Mouse (Mus musculus): ENCODE data around the gene Car9. TPM values are rescaled to one million over a fixed set of nuclear protein-coding genes. Genes with fewer than 3 reads are reported as not detected.

Car9 gene
- polyA plus RNA-seq, 1 experiment from 2014 or later, result 4.9 TPM

- H3K4me3 ChIP-seq (ENCODE audit: inconsistent target), result peak overlapping the region; percentile 94
- peaks cover 34% of the 10 kb centered on the region for H3K36me3 ChIP-seq (ENCODE audit: inconsistent target)
- H3K27ac ChIP-seq, result peak overlapping the region; percentile 97
- peaks cover 90% of the 10 kb centered on the region for H3K79me2 ChIP-seq (ENCODE audit: inconsistent target)
- WGBS (ENCODE audit: missing documents), result 4% methylated on average over 13 of the region's 13 CpGs
Measured at GRCm38 (mm10) chr4:43558631-43559356, 52.0 kb downstream of the Car9 start.

- H3K36me3 ChIP-seq (ENCODE audit: inconsistent target), result peaks cover 33% of the 10 kb centered on the region
- 3% methylated on average over 12 of the region's 13 CpGs for WGBS (ENCODE audit: missing documents)
- H3K4me3 ChIP-seq (ENCODE audit: inconsistent target), result peak overlapping the region; percentile 94
- H3K79me2 ChIP-seq (ENCODE audit: inconsistent target), result peaks cover 87% of the 10 kb centered on the region
- H3K27ac ChIP-seq, result peak overlapping the region; percentile 97
Measured at GRCm38 (mm10) chr4:43559519-43560242, 52.9 kb downstream of the Car9 start.

DNA sequence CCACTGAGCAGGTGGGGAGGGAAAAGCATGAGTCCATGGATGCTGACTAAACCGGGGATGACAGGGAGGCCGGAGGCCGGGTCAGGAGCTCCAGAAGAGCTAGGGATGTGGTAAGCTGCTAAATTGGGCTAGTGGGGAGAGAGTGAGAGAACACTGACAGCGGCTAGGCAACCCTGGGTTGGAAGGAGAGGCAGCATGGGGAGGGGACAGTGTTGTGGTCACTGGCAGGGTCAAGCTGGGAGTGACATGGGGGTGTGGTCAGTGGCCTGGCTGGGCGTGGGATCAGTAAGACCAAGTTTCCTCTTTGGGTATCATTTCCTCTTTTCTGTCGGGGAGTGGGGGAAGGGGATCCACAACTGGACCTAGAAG, 53.5 kb downstream of the Car9 start:
- H3K4me3 ChIP-seq (ENCODE audit: inconsistent target), result peak overlapping the region; percentile 94
- peaks cover 81% of the 10 kb centered on the region for H3K79me2 ChIP-seq (ENCODE audit: inconsistent target)
- H3K27ac ChIP-seq, result peak overlapping the region; percentile 97
- H3K36me3 ChIP-seq (ENCODE audit: inconsistent target), result peaks cover 33% of the 10 kb centered on the region
- 4% methylated on average over 6 of the region's 6 CpGs for WGBS (ENCODE audit: missing documents)

GRCm38 (mm10) chr4:43560976-43561375, 54.2 kb downstream of the Car9 start:
- H3K4me3 ChIP-seq (ENCODE audit: inconsistent target), result peak overlapping the region; percentile 94
- H3K27ac ChIP-seq, result peak overlapping the region; percentile 97
- 0% methylated on average over 2 of the region's 2 CpGs for WGBS (ENCODE audit: missing documents)
- H3K36me3 ChIP-seq (ENCODE audit: inconsistent target), result peaks cover 34% of the 10 kb centered on the region
- peaks cover 74% of the 10 kb centered on the region for H3K79me2 ChIP-seq (ENCODE audit: inconsistent target)

DNA sequence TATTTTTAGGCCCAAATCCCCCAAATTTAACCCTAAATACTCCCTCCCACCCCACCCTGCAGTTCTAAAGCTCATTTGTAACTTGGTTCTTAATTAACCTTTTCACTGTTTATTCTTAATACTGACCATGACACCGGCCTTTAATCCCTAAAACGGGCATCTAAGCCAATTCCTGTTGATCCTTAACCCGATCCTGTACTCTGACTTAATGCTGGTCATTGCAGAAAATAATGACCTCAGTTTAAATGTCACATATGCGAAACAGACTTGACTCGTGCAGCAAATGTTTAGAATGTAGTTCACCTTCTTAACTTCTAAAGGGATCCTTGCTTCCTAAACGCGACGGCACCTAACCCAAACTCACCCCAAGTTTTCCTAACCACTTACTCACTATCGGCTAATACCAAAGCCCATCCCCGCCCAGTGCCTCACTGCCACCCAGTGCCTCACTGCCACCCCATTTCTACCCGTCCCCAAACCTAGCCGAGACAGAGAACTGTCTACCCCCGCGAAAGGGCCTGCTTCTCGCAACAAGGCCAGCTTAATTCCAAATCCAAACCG, 54.8 kb downstream of the Car9 start:
- Histone ChIP-seq H3K4me3 (ENCODE audit: inconsistent target) (peak overlapping the region; percentile 94), H3K36me3 (ENCODE audit: inconsistent target) (peaks cover 34% of the 10 kb centered on the region), H3K27ac (peak overlapping the region; percentile 97), H3K79me2 (ENCODE audit: inconsistent target) (peaks cover 68% of the 10 kb centered on the region)
- under 1% methylated on average over 16 of the region's 16 CpGs for WGBS (ENCODE audit: missing documents)

DNA sequence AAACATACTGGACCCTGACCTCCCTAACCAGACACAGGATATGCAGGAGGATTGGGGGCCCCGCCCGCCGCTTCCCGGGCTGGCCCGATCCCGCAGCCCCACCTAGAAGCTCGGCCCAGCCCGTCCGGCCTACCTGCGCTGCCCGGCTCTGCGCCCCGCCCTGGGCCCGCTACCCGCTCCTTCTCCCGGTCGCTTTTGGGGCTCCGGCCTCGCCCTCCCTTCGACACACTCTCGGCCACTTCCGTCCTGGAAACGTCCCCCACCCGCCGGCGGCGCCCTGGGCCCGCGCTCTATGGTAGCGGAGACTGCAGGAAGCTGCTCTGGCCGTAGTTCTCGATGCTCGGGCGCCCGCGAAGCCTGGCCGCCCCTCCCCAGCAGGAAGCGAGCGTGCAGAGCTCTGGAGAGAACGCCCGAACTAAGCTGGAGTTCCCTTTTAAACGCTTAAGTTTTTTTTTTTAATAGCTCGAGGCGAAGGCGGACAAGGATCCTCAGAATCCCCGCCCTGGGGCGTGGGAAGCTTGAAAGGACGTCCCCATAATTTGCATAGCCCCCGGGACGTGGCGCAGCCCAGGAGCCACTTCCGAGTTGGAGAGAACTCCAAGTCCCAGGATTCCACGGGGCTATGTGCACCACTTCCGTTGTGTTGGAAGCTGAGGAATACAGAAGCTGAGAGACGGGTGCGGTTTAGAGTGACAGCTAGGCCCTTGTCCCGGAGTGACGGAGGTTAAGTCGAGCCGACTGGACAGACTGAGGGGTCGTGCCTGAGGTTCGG, 55.4 kb downstream of the Car9 start, which contains the start of the genes Creb3 and Tln1:
Gene Creb3, plus strand, starts transcription at position 336 of the 772 bp plus-strand sequence.
Gene Tln1, minus strand, starts transcription at position 695 of the 772 bp plus-strand sequence.
- Histone ChIP-seq H3K27ac (peak within 1 kb of the TSS; percentile 97), H3K4me3 (ENCODE audit: inconsistent target) (peak within 1 kb of the TSS; percentile 94), H3K79me2 (ENCODE audit: inconsistent target) (peaks cover 62% of the 10 kb centered on the region), H3K36me3 (ENCODE audit: inconsistent target) (peaks cover 34% of the 10 kb centered on the region; the same call in 1 of the 2 replicates)
- under 1% methylated on average over 61 of the region's 62 CpGs for WGBS (ENCODE audit: missing documents)

- 4% methylated on average over 21 of the region's 22 CpGs for WGBS (ENCODE audit: missing documents)
- Histone ChIP-seq H3K36me3 (ENCODE audit: inconsistent target) (peaks cover 41% of the 10 kb centered on the region; the same call in 1 of the 2 replicates), H3K27ac (peak overlapping the region; percentile 97), H3K79me2 (ENCODE audit: inconsistent target) (peaks cover 54% of the 10 kb centered on the region), H3K4me3 (ENCODE audit: inconsistent target) (peak overlapping the region; percentile 94)
Measured at GRCm38 (mm10) chr4:43562769-43563600, 56.2 kb downstream of the Car9 start.

Other genes starting within 250 kb of the Car9 start
- gene Atp8b5, start 239.8 kb upstream of the Car9 start, polyA plus RNA-seq (2018), result 0.05 to 0.36 TPM in 2 of 3 replicates, not detected in the other
- gene Rusc2, start 125.0 kb upstream of the Car9 start, polyA plus RNA-seq (2018), result 22.3 to 44.8 TPM (median 33.3 TPM) in 3 replicates
- gene Fam166b, start 77.8 kb upstream of the Car9 start, polyA plus RNA-seq (2018), result not detected in 3 replicates
- 40.0 to 51.6 TPM (median 50.0 TPM) in 3 replicates for gene Tesk1, start 65.0 kb upstream of the Car9 start, polyA plus RNA-seq (2018)
- 155 to 199 TPM (median 157 TPM) in 3 replicates for gene Cd72, start 52.3 kb upstream of the Car9 start, polyA plus RNA-seq (2018)
- gene Sit1, start 23.2 kb upstream of the Car9 start, polyA plus RNA-seq (2018), result not detected in 3 replicates
- gene Ccdc107, start 14.1 kb upstream of the Car9 start, polyA plus RNA-seq (2018), result 24.0 to 38.6 TPM (median 24.2 TPM) in 3 replicates
- 0.69 to 2.4 TPM (median 1.2 TPM) in 3 replicates for gene Arhgef39, start 7.3 kb upstream of the Car9 start, polyA plus RNA-seq (2018)
- gene Tpm2, start 16.8 kb downstream of the Car9 start, polyA plus RNA-seq (2018), result 0.17 to 0.46 TPM in 2 of 3 replicates, not detected in the other
- 33.3 to 58.6 TPM (median 47.6 TPM) in 3 replicates for gene Creb3, start 55.4 kb downstream of the Car9 start, polyA plus RNA-seq (2018)
- gene Tln1, start 55.7 kb downstream of the Car9 start, polyA plus RNA-seq (2018), result 179 to 305 TPM (median 276 TPM) in 3 replicates
- gene Rgp1, start 71.7 kb downstream of the Car9 start, polyA plus RNA-seq (2018), result 17.6 to 45.0 TPM (median 21.9 TPM) in 3 replicates
- gene Gba2, start 71.9 kb downstream of the Car9 start, polyA plus RNA-seq (2018), result 5.4 to 9.2 TPM (median 8.6 TPM) in 3 replicates
- gene Msmp, start 77.5 kb downstream of the Car9 start, polyA plus RNA-seq (2018), result not detected in 3 replicates
- not detected in 3 replicates for gene Npr2, start 125.0 kb downstream of the Car9 start, polyA plus RNA-seq (2018)
- gene Spag8, start 146.6 kb downstream of the Car9 start, polyA plus RNA-seq (2018), result not detected in 3 replicates
- gene Hint2, start 149.5 kb downstream of the Car9 start, polyA plus RNA-seq (2018), result 11.4 to 34.2 TPM (median 26.9 TPM) in 3 replicates
- 0.80 to 1.5 TPM (median 1.1 TPM) in 3 replicates for gene Tmem8b, start 162.0 kb downstream of the Car9 start, polyA plus RNA-seq (2018)
- 0.53 to 4.6 TPM (median 0.59 TPM) in 3 replicates for gene Fam221b, start 162.2 kb downstream of the Car9 start, polyA plus RNA-seq (2018)
- gene Olfr70, start 193.8 kb downstream of the Car9 start, polyA plus RNA-seq (2018), result not detected in 3 replicates
- gene Olfr71, start 203.3 kb downstream of the Car9 start, polyA plus RNA-seq (2018), result not detected in 3 replicates
- not detected in 3 replicates for gene Hrct1, start 220.2 kb downstream of the Car9 start, polyA plus RNA-seq (2018)
- gene Spaar, start 223.1 kb downstream of the Car9 start, polyA plus RNA-seq (2018), result not detected in 3 replicates